Mouse (Mus musculus) cerebellum, postnatal 4 days (tissue): ENCODE results near the gene Lpin2.
A peak's percentile ranks its signal among the peaks of the same experiment; 100 is the strongest.

Source experiments
- DNase-seq, 2 experiments: peaks; one replicate each; pipeline ENCODE4 v3.0.0; 2022; ENCODE audit warnings: low spot score in 2 of 2, mixed read lengths in 1 of 2

The Lpin2 gene

DNA sequence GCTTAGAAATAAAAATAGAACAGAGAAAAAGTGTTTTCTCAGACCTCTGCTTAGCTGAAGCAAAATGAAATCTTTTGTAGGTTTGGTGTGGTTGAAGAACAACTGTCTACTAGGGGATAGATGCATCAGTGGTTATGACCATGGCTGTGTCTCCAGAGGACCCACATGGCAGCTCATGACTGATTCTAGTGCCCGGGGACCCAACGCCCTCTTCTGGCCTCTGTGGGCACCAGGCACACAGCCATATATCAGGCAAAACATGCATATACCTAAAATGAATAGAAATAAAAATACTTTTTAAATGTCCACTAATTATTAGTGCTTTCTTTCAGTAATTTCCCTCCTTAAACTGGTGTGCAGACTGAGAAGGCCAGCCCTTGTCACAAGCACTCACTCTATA, 49.6 kb downstream of the Lpin2 start:
- DNase-seq, result no peak

- DNase-seq, result no peak
These were observed 50.9 kb downstream of the Lpin2 start for GRCm38 (mm10) chr17:71233210-71233609.

DNA sequence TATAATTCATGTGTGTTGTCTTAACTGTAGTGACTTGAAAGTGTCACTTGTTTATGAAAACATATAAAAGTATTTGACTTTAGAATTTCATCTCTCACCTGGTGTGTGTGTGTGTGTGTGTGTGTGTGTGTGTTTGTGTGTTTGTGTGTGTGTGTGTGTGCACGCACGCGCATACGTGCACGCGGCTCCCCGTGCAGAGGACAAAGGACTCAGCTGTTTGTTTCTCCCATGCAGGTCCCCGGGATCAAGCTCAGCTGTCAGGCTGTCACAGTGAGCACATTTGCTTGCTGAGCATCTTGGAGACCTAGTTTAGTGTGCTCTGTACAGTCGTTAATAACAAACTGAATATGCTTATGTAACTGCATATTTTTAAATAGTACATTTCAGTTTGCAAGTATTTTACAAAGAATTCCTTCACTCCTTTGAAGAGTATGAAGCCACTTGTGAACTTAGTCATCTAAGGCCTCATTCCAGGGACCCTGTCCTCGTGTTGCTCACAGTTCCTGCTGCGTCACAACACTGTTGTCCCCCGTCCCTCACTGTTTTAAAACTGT, 51.8 kb downstream of the Lpin2 start:
- DNase-seq, result no peak

DNA sequence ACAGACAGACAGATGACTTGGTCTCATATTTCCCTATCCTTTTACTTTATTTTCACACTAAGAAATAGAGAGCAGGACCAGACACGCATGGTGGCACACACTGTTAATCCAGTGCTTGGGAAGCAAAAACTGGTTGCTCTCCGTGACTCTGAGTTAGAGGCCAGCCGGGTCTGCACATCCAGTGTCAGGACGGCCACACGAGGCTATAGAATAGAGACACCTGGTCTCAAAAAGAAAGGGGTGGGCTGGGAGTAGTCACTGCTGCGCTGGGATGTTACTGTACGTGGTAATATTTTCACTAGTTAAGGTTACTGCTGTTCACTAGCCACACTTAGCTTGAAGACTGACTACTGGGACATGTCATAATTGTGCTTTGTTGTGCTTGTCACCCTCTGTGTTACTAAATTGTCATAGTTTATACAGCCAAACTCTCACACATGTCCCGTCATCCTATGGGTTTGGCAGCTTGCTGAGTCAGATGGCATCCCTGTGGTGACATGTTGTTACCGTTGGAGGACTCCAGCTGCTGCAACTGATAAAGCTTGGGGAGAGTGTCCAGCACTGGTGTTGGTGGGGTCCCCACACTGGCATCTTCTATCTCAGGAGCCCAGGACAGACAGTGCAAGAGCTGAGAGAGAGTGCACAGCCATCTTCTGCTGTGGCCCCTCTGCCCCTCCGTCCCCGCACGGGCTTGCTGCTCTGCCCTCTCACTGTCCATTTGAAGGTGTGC, 53.0 kb downstream of the Lpin2 start:
- no peak for DNase-seq

GRCm38 (mm10) chr17:71238494-71238893, 56.1 kb downstream of the Lpin2 start:
- DNase-seq, result no peak

DNA sequence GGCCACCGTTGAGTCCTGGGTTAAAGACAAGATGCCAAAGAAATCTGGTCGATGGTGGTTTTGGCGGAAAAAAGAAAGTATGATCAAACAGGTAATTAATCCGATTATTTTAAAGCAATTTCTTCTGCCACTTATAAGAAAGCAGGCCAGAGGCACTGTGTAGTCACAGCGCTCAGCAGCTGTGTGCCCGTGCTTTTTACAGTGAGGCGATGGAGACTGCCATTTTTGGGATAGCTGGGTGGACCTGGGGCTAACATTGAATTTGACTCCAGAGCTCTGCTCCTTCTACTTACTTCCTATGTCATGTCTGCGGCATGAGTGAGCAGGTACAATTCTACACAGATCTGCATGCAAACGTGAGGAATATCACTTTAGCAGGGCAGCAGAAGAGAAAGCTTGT, 58.5 kb downstream of the Lpin2 start:
- no peak for DNase-seq

DNA sequence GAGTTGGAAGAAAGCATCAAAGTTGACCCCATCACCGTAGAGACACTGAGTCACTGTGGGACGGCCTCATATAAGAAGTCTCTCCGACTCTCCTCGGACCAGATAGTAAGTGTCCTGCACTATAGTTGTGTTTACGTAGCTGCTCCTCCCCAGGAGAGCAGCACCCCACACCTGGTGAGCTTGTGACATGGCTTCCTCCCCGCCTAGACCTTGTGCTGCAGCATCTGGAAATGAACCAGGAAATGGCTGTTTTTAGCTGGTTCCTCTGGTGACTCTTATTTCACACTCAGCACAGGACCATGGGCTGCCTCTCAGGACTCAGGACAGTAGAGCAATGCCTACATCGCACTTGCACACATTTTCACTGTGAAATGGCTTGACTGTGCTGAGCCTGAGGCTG, 60.3 kb downstream of the Lpin2 start:
- no peak for DNase-seq

- no peak for DNase-seq
These were observed 62.8 kb downstream of the Lpin2 start for GRCm38 (mm10) chr17:71245133-71245532.

DNA sequence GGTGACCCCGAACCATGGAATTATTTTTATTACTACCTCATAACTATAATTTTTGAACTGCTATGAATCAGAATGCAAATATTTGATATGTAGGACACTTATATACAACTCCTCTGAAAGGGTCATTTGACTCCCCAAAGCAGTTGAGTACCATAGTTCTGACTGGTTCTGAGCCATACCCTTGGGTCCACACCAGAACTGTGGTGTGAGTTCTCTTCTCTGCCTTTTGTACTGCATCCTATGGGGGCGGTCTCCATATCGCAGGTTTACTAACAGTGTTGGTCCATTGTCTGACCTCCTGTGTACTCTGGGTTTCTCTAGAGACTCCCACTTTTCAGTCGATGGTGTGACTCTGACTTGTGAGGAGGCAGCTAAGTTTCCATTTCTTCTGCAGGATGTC, 63.7 kb downstream of the Lpin2 start:
- no peak for DNase-seq

GRCm38 (mm10) chr17:71248963-71249362, 66.6 kb downstream of the Lpin2 start:
- DNase-seq, result no peak

GRCm38 (mm10) chr17:71250046-71250445, 67.7 kb downstream of the Lpin2 start:
- no peak for DNase-seq

DNA sequence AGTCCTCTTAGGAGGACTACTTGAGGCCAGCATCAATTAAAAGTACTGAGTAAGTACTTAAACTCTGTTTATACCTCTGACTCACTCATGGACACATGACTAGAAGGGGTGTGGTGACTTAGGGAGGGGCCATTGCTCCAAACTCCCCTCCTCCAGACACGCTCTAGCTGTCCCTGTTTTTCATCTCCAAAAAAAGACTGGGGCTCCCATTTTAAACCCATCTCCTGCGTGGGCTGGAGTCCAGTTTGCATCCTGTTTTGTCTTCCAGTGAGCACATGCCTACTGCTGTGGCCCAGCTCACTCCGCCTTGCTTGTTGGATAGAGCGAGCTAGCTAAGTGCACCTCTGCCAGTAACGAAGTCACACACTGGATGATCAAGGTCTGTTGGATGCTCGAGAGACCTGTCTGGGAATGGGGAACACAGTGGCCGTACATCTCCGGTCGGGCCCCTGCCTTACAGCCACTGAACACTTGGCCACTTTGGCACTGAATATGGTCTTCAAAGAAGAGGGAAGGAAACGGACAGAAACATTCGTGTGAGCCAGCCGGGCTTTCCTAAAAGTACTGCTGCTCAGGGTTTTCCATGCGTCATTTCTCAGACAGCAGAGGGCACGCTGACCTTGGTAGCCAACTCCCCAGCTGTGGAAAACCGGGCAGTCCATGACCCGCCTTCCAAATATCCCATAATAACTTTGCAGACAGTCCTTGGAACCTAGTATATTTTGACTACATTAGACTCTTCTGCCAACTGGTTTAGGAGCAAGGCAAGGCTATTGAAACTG, 68.7 kb downstream of the Lpin2 start:
- DNase-seq, result no peak

DNA sequence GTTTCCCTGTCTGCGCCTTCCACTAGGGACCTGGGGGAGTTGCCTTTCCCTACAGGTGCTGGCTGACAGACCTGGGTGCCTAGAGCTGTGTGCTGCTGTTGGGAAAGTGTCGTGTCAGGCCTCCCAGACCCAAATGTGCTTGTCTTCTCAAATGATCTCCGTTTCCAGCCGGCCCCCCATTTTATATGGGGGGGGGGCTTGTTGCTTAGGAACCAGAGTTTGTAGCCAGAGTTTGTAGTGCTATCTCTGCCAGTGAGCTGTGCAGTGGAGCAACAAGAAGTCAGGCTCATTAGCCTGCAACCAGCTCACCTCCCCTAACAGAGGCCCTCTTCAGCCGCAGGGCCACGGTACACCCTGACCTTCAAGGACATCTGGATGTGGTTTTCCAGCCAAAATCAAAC, 69.2 kb downstream of the Lpin2 start:
- DNase-seq, result peak in 1 of 2 experiments; percentile 3

- peak in 1 of 2 experiments; percentile 5 for DNase-seq
These were observed 69.7 kb downstream of the Lpin2 start for GRCm38 (mm10) chr17:71252101-71252500.

- no peak for DNase-seq
These were observed 71.0 kb downstream of the Lpin2 start for GRCm38 (mm10) chr17:71253391-71253790.

DNA sequence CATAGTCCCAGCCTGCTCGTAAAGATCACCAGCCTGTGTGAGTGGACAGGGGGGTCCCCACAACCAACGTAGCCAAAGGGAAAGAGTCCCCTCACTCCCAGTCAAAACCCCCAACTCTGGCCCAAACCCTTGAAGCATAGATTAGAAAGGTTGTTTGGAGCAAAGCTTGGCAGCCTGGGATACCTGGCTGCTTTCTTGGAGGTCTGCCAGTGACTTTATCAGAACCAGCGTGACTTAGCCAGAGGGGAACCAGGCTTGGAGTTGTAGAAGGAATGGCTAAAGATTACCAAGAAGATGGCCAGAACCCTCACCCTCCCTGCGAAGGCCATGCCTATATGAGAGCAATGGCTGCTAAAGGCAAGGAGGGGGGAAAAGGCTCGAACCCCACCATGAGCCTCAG, 71.7 kb downstream of the Lpin2 start:
- DNase-seq, result no peak

GRCm38 (mm10) chr17:71254736-71255135, 72.4 kb downstream of the Lpin2 start:
- no peak for DNase-seq

GRCm38 (mm10) chr17:71256068-71256615, 73.8 kb downstream of the Lpin2 start:
- no peak for DNase-seq

GRCm38 (mm10) chr17:71256806-71257536, 74.6 kb downstream of the Lpin2 start:
- no peak for DNase-seq

- DNase-seq, result no peak
These were observed 77.4 kb downstream of the Lpin2 start for GRCm38 (mm10) chr17:71259727-71260126.

DNA sequence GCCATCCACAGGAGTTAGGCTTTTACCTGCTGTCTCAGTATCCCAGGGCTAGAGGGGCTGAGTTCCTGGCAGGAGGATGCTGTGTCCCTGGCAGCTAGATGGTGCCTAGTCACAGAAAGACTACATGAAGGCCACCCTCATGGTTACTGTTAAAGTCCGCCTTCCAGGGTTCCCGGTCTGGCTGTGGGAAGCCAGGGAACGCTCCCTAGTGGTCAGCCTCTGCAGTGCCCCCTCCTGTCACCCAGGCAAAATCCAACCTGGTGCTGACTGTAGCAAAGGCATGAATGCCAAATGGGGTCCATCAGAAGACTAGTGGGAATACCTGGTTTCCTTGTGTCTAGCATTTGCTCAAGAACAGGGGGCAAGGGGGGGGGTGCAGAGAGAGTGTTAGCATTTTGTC, 78.3 kb downstream of the Lpin2 start:
- DNase-seq, result no peak

GRCm38 (mm10) chr17:71263136-71263535, 80.8 kb downstream of the Lpin2 start:
- DNase-seq, result no peak
